Mouse (Mus musculus) B cell, adult 67 days (primary cell): ENCODE results near the gene Rad54l2. TPM values are rescaled to one million over a fixed set of nuclear protein-coding genes. Genes with fewer than 3 reads are reported as not detected.

Source experiments
- total RNA-seq, 2 experiments: library from RNA; stranded (reverse); gene quantifications; 4 replicates each; pipeline ENCODE4 v1.2.4; 2023

Rad54l2 gene
- 10 to 100 TPM; 29.5 to 34.1 TPM for total RNA-seq

GRCm38 (mm10) chr9:106788812-106789321 is at the start of gene Rad54l2:
TSS of gene Rad54l2 (minus strand) at chr9:106789194.

DNA sequence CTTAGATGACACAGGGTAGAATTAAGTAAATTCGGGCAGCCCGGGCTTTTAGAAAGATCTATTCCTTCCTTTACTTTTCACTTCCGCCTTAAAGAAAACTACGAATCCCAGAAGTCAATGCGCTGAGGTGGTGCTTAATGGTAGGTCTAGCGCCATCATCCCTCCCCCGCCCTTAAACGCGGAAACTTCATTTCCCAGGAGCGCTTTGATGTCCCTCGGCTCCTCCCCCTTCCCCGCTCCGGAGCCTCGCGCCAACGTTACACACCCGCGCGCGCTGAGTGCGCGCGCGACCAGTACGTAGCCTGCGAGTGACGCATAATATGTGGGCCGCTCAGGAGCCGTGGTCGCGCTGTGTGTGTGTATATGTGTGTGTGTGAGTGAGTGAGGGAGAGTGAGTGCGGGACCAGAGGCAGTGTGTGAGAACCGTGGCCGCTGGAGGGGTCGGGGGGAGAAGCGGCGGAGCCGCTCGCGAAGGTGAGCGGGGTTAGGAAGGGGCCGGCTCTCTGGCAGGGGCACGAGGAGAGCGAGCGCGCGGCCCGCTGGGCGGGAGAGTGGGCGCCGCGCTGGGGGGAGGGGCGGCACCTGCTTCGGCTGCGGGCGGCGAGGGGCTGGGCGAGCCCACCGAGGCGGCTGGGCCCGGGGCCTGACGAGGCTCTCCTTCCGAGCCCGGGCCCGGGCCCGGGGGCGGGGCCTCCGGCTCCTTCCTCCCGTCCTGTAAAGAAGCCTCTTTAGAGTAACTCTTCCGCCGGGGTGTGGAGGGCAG is 32.8 kb upstream of the Rad54l2 start, which contains the start of gene Dcaf1:
TSS of gene Dcaf1 (plus strand) at position 257 of the 763 bp plus-strand sequence.

DNA sequence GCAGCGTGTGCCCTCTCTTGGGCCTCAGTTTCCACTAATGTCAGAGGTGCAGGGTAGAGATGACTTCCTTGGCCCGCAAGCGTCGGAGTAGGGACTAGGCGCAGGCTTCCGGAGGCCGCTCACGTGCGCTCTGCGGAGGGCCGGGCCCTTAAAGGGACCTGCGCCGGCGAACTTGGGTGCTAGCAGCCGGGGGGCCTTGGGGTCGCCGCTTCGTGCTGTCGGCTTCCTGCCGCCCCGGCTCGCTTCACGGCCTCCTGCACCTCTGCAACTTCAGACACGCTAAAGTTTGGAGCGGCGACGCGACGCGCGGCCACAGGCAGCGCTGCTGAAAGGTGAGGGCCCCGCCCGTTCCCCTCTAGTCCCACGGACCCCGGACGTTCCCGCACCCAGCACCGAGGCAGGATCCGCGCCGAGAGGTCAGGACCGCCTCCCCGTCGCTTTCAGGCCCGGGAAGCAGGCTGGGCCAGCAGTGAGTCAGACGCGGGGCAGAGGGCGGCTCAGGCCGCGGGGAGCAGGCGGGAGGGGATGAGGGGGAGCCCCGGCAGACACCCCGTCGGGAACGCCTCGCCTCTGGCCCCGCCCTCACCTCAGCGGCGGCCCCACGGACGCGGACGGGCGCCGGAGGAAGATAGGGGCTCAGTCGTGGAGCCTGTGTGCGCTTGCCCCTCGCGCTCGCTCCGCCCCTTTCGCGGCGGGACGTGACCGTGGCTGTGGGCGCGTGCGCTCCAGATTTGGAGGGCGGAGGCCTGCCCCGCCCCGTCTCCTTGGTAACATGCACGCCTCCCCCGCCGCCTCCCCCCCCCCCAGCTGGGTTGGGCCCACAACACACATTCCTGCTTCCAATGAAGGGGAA is 103.5 kb downstream of the Rad54l2 start, which contains the start of gene Tex264:
TSS of gene Tex264 (minus strand) at position 679 of the 853 bp plus-strand sequence.

GRCm38 (mm10) chr9:106655884-106656720 is 132.9 kb downstream of the Rad54l2 start, which contains the start of gene Grm2:
TSS of gene Grm2 (minus strand) at chr9:106656082.

Other genes with a start within 250 kb of the Rad54l2 start
- gene Iqcf3, start 227.6 kb downstream of the Rad54l2 start, total RNA-seq: not detected
- gene Iqcf4, start 218.2 kb downstream of the Rad54l2 start, total RNA-seq: not detected
- not detected for gene Iqcf6, start 162.6 kb downstream of the Rad54l2 start, total RNA-seq
- gene Grm2, start 133.1 kb downstream of the Rad54l2 start, total RNA-seq: not detected
- gene Tex264, start 103.3 kb downstream of the Rad54l2 start, total RNA-seq: 10 to 100 TPM; 35.5 to 35.7 TPM
- 10 to 100 TPM; 35.5 to 40.3 TPM for gene Dcaf1, start 32.7 kb upstream of the Rad54l2 start, total RNA-seq
- 10 to 100 TPM; 24.9 to 39.6 TPM for gene Rbm15b, start 98.2 kb upstream of the Rad54l2 start, total RNA-seq
- 100 to 1,000 TPM; 117 to 151 TPM for gene Manf, start 102.8 kb upstream of the Rad54l2 start, total RNA-seq